Comparison of ENCODE assay signal across 9 mouse cellular contexts in genomic region chr15:102287395-102287794, GRCm38 (mm10). TPM values are rescaled to one million over a fixed set of nuclear protein-coding genes. Genes with fewer than 3 reads are reported as not detected.
A peak's percentile ranks its signal among the peaks of the same experiment; 100 is the strongest.
DNase-seq lines count a peak whose midpoint lies in the region; ATAC-seq lines count a peak whose summit lies in the region.
"Had no signal": no experiment of that assay in that cellular context is flagged by ENCODE, and none has a peak within 500 bp of the region (broad histone marks: within the 10 kb centered on the region; RNA-seq: fewer than 3 reads in every experiment).

No protein-coding gene starts in this region.

- no peaks in the 10 kb centered on the region for H3K4me1 ChIP-seq in hindbrain, embryonic 10.5 days (replicated peaks)
- H3K4me1 ChIP-seq in hindbrain, embryonic 12.5 days, result no peaks in the 10 kb centered on the region

- H3K9me3 ChIP-seq in hindbrain, embryonic 10.5 days, result no peaks in the 10 kb centered on the region
- H3K9me3 ChIP-seq in hindbrain, embryonic 12.5 days (replicated peaks), result no peaks in the 10 kb centered on the region
- H3K9me3 ChIP-seq: lung, embryonic 15.5 days had no signal

- peak; percentile 21 for DNase-seq in hindbrain, embryonic 10.5 days (ENCODE audit: low spot score)
- DNase-seq in urinary bladder, postnatal 25 days (ENCODE audit: low spot score), result peak; percentile 42
- no peak for DNase-seq in urinary bladder, postnatal 4 days (ENCODE audit: low spot score in 2 of 2)
- peak; percentile 70 for DNase-seq in embryo, embryonic 10.5 days (ENCODE audit: low spot score)
- peak; percentile 64 for DNase-seq in lung, postnatal 25 days (ENCODE audit: low spot score)
- no peak for DNase-seq in gastrocnemius, adult 8-10 months (ENCODE audit: low spot score in 2 of 2)
- no peak for DNase-seq in urinary bladder, adult 18-20 months (ENCODE audit: low spot score in 2 of 2)

- H3K9ac ChIP-seq in hindbrain, embryonic 12.5 days, result no peak overlapping the region
- H3K9ac ChIP-seq: lung, embryonic 15.5 days had no signal

- H3K27me3 ChIP-seq in hindbrain, embryonic 10.5 days (ENCODE audit: insufficient read depth, poor library complexity, severe bottlenecking), result no peaks in the 10 kb centered on the region
- no peaks in the 10 kb centered on the region for H3K27me3 ChIP-seq in hindbrain, embryonic 12.5 days
- H3K27me3 ChIP-seq: lung, embryonic 15.5 days had no signal

- H3K4me2 ChIP-seq in hindbrain, embryonic 12.5 days (replicated peaks), result no peak overlapping the region
- H3K4me2 ChIP-seq: lung, embryonic 15.5 days had no signal

- peaks cover 5% of the 10 kb centered on the region for H3K36me3 ChIP-seq in hindbrain, embryonic 10.5 days
- H3K36me3 ChIP-seq in hindbrain, embryonic 12.5 days, result peaks cover 3% of the 10 kb centered on the region; the same call in 1 of the 2 replicates
- H3K36me3 ChIP-seq: lung, embryonic 15.5 days had no signal

- no peak for ATAC-seq in hindbrain, embryonic 12.5 days (ENCODE audit: low FRiP score)

- no peak overlapping the region for H3K4me3 ChIP-seq in hindbrain, embryonic 10.5 days
- H3K4me3 ChIP-seq in hindbrain, embryonic 12.5 days, result no peak overlapping the region
- H3K4me3 ChIP-seq: lung, embryonic 15.5 days had no signal

- H3K27ac ChIP-seq in hindbrain, embryonic 10.5 days, result no peak overlapping the region
- H3K27ac ChIP-seq in hindbrain, embryonic 12.5 days, result no peak overlapping the region
- H3K27ac ChIP-seq: lung, embryonic 15.5 days had no signal

RNA-seq across cellular contexts. Expression of gene Mfsd5, which starts 8.1 kb away (rescaled TPM):
- 61.5 and 66.1 TPM in 2 replicates for polyA plus RNA-seq in hindbrain, embryonic 10.5 days (2016; fragmentation: Nextera tagmentation; extraction: Ambion mirVana)
- polyA plus RNA-seq in hindbrain, embryonic 12.5 days (2016; fragmentation: Nextera tagmentation; extraction: Ambion mirVana), result 54.2 and 54.9 TPM in 2 replicates
- total RNA-seq in gastrocnemius, adult 8-10 months (2022), result 10 to 100 TPM; 14.9 to 17.3 (median 15.7) TPM

RNA-seq across cellular contexts. Expression of gene Espl1, which starts 8.7 kb away (rescaled TPM):
- 42.6 and 52.2 TPM in 2 replicates for polyA plus RNA-seq in hindbrain, embryonic 10.5 days (2016; fragmentation: Nextera tagmentation; extraction: Ambion mirVana)
- 26.7 and 27.3 TPM in 2 replicates for polyA plus RNA-seq in hindbrain, embryonic 12.5 days (2016; fragmentation: Nextera tagmentation; extraction: Ambion mirVana)
- total RNA-seq in gastrocnemius, adult 8-10 months (2022), result under 1 TPM in 3 of 4 experiments, not detected in 1; 0.07 to 0.58 (median 0.21) TPM

RNA-seq across cellular contexts. Expression of gene Gm9918, which starts 17.0 kb away (rescaled TPM):
- polyA plus RNA-seq in hindbrain, embryonic 10.5 days (2016; fragmentation: Nextera tagmentation; extraction: Ambion mirVana), result 0.26 and 0.35 TPM in 2 replicates
- 0.30 and 0.49 TPM in 2 replicates for polyA plus RNA-seq in hindbrain, embryonic 12.5 days (2016; fragmentation: Nextera tagmentation; extraction: Ambion mirVana)
- not detected for total RNA-seq in gastrocnemius, adult 8-10 months (2022)

RNA-seq across cellular contexts. Expression of gene Rarg, which starts 30.1 kb away (rescaled TPM):
- 22.1 and 24.5 TPM in 2 replicates for polyA plus RNA-seq in hindbrain, embryonic 10.5 days (2016; fragmentation: Nextera tagmentation; extraction: Ambion mirVana)
- polyA plus RNA-seq in hindbrain, embryonic 12.5 days (2016; fragmentation: Nextera tagmentation; extraction: Ambion mirVana), result 42.2 and 45.6 TPM in 2 replicates
- total RNA-seq in gastrocnemius, adult 8-10 months (2022), result 1 to 10 TPM; 4.4 to 9.8 (median 8.4) TPM

RNA-seq across cellular contexts. Expression of gene Pfdn5, which starts 38.5 kb away (rescaled TPM):
- polyA plus RNA-seq in hindbrain, embryonic 10.5 days (2016; fragmentation: Nextera tagmentation; extraction: Ambion mirVana), result 331 and 368 TPM in 2 replicates
- polyA plus RNA-seq in hindbrain, embryonic 12.5 days (2016; fragmentation: Nextera tagmentation; extraction: Ambion mirVana), result 331 and 402 TPM in 2 replicates
- total RNA-seq in gastrocnemius, adult 8-10 months (2022), result 100 to 1,000 TPM; 260 to 281 (median 273) TPM

Comparison
In these comparisons a context has a peak if more than half of its experiments do, and no peak if none do; other contexts are left out.
1. DNase-seq: peak in hindbrain, embryonic 10.5 days (single experiment), urinary bladder, postnatal 25 days (single experiment), embryo, embryonic 10.5 days (single experiment) and lung, postnatal 25 days (single experiment); none in urinary bladder, postnatal 4 days (0 of 2), gastrocnemius, adult 8-10 months (0 of 2) and urinary bladder, adult 18-20 months (0 of 2).